Comparison of ENCODE assay signal across 27 mouse cellular contexts in the genomic region with DNA sequence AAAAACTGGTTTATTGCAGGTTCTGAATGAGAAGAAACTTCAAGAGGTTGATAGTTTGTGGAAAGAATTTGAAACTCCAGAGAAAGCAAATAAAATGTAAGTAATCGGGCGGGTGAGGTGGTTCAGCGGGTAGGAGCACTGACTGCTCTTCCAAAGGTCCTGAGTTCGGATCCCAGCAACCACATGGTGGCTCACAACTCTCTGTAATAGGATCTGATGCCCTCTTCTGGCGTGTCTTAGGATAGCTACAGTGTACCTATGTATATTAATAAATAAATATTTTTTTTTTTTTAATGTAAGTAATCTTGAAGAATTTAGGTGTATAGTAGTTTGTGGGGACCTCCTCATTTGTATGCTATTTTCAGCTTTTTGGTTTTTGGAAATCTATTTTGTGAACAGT. TPM values are rescaled to one million over a fixed set of nuclear protein-coding genes. Genes with fewer than 3 reads are reported as not detected.
DNase-seq lines count a peak whose midpoint lies in the region; ATAC-seq and TF ChIP-seq lines count a peak whose summit lies in the region.
"Had no signal": no experiment of that assay in that cellular context is flagged by ENCODE, and none has a peak within 500 bp of the region (broad histone marks: within the 10 kb centered on the region; RNA-seq: fewer than 3 reads in every experiment).

No protein-coding gene starts in this region.

- H3K4me3 ChIP-seq in layer of hippocampus, adult 2 months: no peak overlapping the region
- H3K4me3 ChIP-seq in midbrain, postnatal 0 days (ENCODE audit: low read depth, low read length): no peak overlapping the region
- no peak overlapping the region for H3K4me3 ChIP-seq in midbrain, embryonic 16.5 days (ENCODE audit: low read depth, low read length)
- no peak overlapping the region for H3K4me3 ChIP-seq in MEL (ENCODE audit: control insufficient read depth in 1 of 2, insufficient read depth in 1 of 2, low read depth in 2 of 2, low read length in 2 of 2)
- no peak overlapping the region for H3K4me3 ChIP-seq in stomach, postnatal 0 days (ENCODE audit: low read depth, low read length)
- H3K4me3 ChIP-seq: embryonic facial prominence, embryonic 12.5 days; heart, embryonic 10.5 days; heart, embryonic 15.5 days; intestine, embryonic 15.5 days; limb, embryonic 13.5 days; liver, embryonic 13.5 days; midbrain, embryonic 13.5 days had no signal

- no peak overlapping the region for H3K9ac ChIP-seq in midbrain, postnatal 0 days (replicated peaks; ENCODE audit: low read length, poor library complexity, severe bottlenecking)
- no peak overlapping the region for H3K9ac ChIP-seq in midbrain, embryonic 16.5 days (ENCODE audit: low read depth, low read length)
- no peak overlapping the region for H3K9ac ChIP-seq in MEL (ENCODE audit: control insufficient read depth, low read depth, low read length, poor library complexity, severe bottlenecking)
- no peak overlapping the region for H3K9ac ChIP-seq in stomach, postnatal 0 days (ENCODE audit: low read length)
- H3K9ac ChIP-seq: embryonic facial prominence, embryonic 12.5 days; heart, embryonic 15.5 days; intestine, embryonic 15.5 days; limb, embryonic 13.5 days; liver, embryonic 13.5 days; midbrain, embryonic 13.5 days had no signal

- DNase-seq in layer of hippocampus, adult 2 months (ENCODE audit: low spot score in 2 of 2): no peak
- no peak for DNase-seq in layer of hippocampus, postnatal 36 days
- DNase-seq in midbrain, postnatal 0 days (ENCODE audit: low spot score): no peak
- no peak for DNase-seq in MEL (ENCODE audit: low read depth, low spot score)
- DNase-seq in stomach, postnatal 0 days (ENCODE audit: low spot score): no peak
- no peak for DNase-seq in yolk sac, embryonic 10.5 days (ENCODE audit: low spot score)
- no peak for DNase-seq in right cerebral cortex, postnatal 36 days (ENCODE audit: low spot score in 2 of 2)
- DNase-seq: adrenal gland, postnatal 25 days; cerebellum, adult 11-12 months; cerebellum, adult 9-11 months; embryo, embryonic 11 days; gastrocnemius, postnatal 14 days; kidney, adult 9 months; kidney, postnatal 25 days; liver, embryonic 13.5 days; thymus, adult 18-20 months; thymus, postnatal 36 days had no signal

- H3K9me3 ChIP-seq in midbrain, postnatal 0 days (ENCODE audit: low read length): no peaks in the 10 kb centered on the region
- no peaks in the 10 kb centered on the region for H3K9me3 ChIP-seq in midbrain, embryonic 16.5 days (replicated peaks; ENCODE audit: control insufficient read depth, low read length, poor library complexity, severe bottlenecking)
- H3K9me3 ChIP-seq in MEL (replicated peaks; ENCODE audit: insufficient read depth, low read length): no peaks in the 10 kb centered on the region
- no peaks in the 10 kb centered on the region for H3K9me3 ChIP-seq in stomach, postnatal 0 days (ENCODE audit: control insufficient read depth, low read length)
- H3K9me3 ChIP-seq: embryonic facial prominence, embryonic 12.5 days; heart, embryonic 10.5 days; heart, embryonic 15.5 days; intestine, embryonic 15.5 days; limb, embryonic 13.5 days; liver, embryonic 13.5 days; midbrain, embryonic 13.5 days had no signal

- no peaks in the 10 kb centered on the region for H3K27me3 ChIP-seq in midbrain, postnatal 0 days (ENCODE audit: insufficient read depth, low read length)
- no peaks in the 10 kb centered on the region for H3K27me3 ChIP-seq in midbrain, embryonic 16.5 days (ENCODE audit: control insufficient read depth, insufficient read depth, low read depth, low read length)
- no peaks in the 10 kb centered on the region for H3K27me3 ChIP-seq in MEL (ENCODE audit: control insufficient read depth in 1 of 2, insufficient read depth in 2 of 2, low read length in 2 of 2)
- no peaks in the 10 kb centered on the region for H3K27me3 ChIP-seq in stomach, postnatal 0 days (ENCODE audit: control insufficient read depth, insufficient read depth, low read length)
- H3K27me3 ChIP-seq: embryonic facial prominence, embryonic 12.5 days; heart, embryonic 15.5 days; intestine, embryonic 15.5 days; limb, embryonic 13.5 days; liver, embryonic 13.5 days; midbrain, embryonic 13.5 days had no signal

- H3K4me2 ChIP-seq in midbrain, postnatal 0 days (ENCODE audit: low read depth, low read length, poor library complexity, severe bottlenecking): no peak overlapping the region
- no peak overlapping the region for H3K4me2 ChIP-seq in midbrain, embryonic 16.5 days (ENCODE audit: low read length)
- H3K4me2 ChIP-seq in stomach, postnatal 0 days (replicated peaks; ENCODE audit: low read depth): no peak overlapping the region
- H3K4me2 ChIP-seq: embryonic facial prominence, embryonic 12.5 days; heart, embryonic 15.5 days; intestine, embryonic 15.5 days; limb, embryonic 13.5 days; liver, embryonic 13.5 days; midbrain, embryonic 13.5 days had no signal

- ATAC-seq in midbrain, postnatal 0 days (ENCODE audit: low FRiP score): no peak
- ATAC-seq in midbrain, embryonic 16.5 days: no peak
- no peak for ATAC-seq in stomach, postnatal 0 days (ENCODE audit: low FRiP score, low TSS enrichment)
- ATAC-seq: forebrain, embryonic 14.5 days; hindbrain, embryonic 16.5 days; intestine, embryonic 15.5 days; midbrain, embryonic 13.5 days had no signal

- peaks cover 10% of the 10 kb centered on the region for H3K4me1 ChIP-seq in midbrain, postnatal 0 days (ENCODE audit: insufficient read depth, low read length)
- peaks cover 17% of the 10 kb centered on the region for H3K4me1 ChIP-seq in midbrain, embryonic 16.5 days (ENCODE audit: control insufficient read depth, insufficient read depth, low read length)
- no peaks in the 10 kb centered on the region; a peak in 1 of 4 replicates for H3K4me1 ChIP-seq in MEL (ENCODE audit: control insufficient read depth in 1 of 2, insufficient read depth in 2 of 2, low read length in 2 of 2)
- 0 out of 2 replicates have a peak, but pooled peaks cover 2% of the 10 kb centered on the region for H3K4me1 ChIP-seq in stomach, postnatal 0 days (replicated peaks; ENCODE audit: control insufficient read depth, insufficient read depth)

- H3K79me2 ChIP-seq in MEL (ENCODE audit: control insufficient read depth, insufficient read depth, low read length, poor library complexity): peaks cover 59% of the 10 kb centered on the region

- H3K36me3 ChIP-seq in midbrain, postnatal 0 days (ENCODE audit: insufficient read depth, low read length): peaks cover 3% of the 10 kb centered on the region; the same call in 1 of the 2 replicates
- H3K36me3 ChIP-seq in midbrain, embryonic 16.5 days (ENCODE audit: control insufficient read depth, insufficient read depth, low read length): peaks cover 14% of the 10 kb centered on the region
- H3K36me3 ChIP-seq in MEL (ENCODE audit: control insufficient read depth in 1 of 2, insufficient read depth in 2 of 2, low read length in 2 of 2): peaks cover 31 to 65% of the 10 kb centered on the region in 2 experiments
- peaks cover 3% of the 10 kb centered on the region; the same call in 1 of the 2 replicates for H3K36me3 ChIP-seq in stomach, postnatal 0 days (ENCODE audit: control insufficient read depth, insufficient read depth, low read length)

- no peak for TF ChIP-seq EP300 in MEL (IDR thresholded peaks at IDR 0.05; ENCODE audit: low read depth in 1 of 2, low read length in 2 of 2)
- TF ChIP-seq EP300 in stomach, postnatal 0 days (optimal IDR thresholded peaks at IDR 0.05): no peak

- TF ChIP-seq RAD21 in MEL (IDR thresholded peaks at IDR 0.05; ENCODE audit: low read depth, low read length): no peak

- no peak overlapping the region for H3K27ac ChIP-seq in layer of hippocampus, adult 2 months
- H3K27ac ChIP-seq in midbrain, postnatal 0 days (ENCODE audit: low read depth, low read length): no peak overlapping the region
- H3K27ac ChIP-seq in midbrain, embryonic 16.5 days (ENCODE audit: low read length): no peak overlapping the region
- H3K27ac ChIP-seq in MEL (ENCODE audit: control insufficient read depth, low read depth, low read length): no peak overlapping the region
- no peak overlapping the region for H3K27ac ChIP-seq in stomach, postnatal 0 days (replicated peaks)
- H3K27ac ChIP-seq: embryonic facial prominence, embryonic 12.5 days; heart, embryonic 10.5 days; heart, embryonic 15.5 days; intestine, embryonic 15.5 days; limb, embryonic 13.5 days; liver, embryonic 13.5 days; macrophage; midbrain, embryonic 13.5 days had no signal

- TF ChIP-seq POLR2A in MEL (IDR thresholded peaks at IDR 0.05; ENCODE audit: control insufficient read depth in 1 of 2, insufficient read depth in 1 of 2, low read depth in 1 of 2, low read length in 2 of 2, poor library complexity in 1 of 2): no peak; a peak in 1 of 4 replicates

- TF ChIP-seq CTCF in layer of hippocampus, adult 2 months (conservative IDR thresholded peaks at IDR 0.05): peak; percentile 43
- 0 out of 2 replicates have a peak, but pooled peaks have one; percentile 12 for TF ChIP-seq CTCF in midbrain, postnatal 0 days (IDR thresholded peaks at IDR 0.05)
- peak in 2 of 3 experiments; percentile 12 to 19; a peak in 1 of 6 replicates for TF ChIP-seq CTCF in MEL (IDR thresholded peaks at IDR 0.05 in 2 of 3, conservative IDR thresholded peaks at IDR 0.05 in 1 of 3; ENCODE audit: control insufficient read depth in 1 of 3, insufficient read depth in 1 of 3, low read depth in 2 of 3, low read length in 3 of 3, poor library complexity in 1 of 3, severe bottlenecking in 1 of 3)
- TF ChIP-seq CTCF in stomach, postnatal 0 days (IDR thresholded peaks at IDR 0.05; ENCODE audit: low read depth): peak; percentile 28; the same call in 1 of the 2 replicates

- 91% methylated on average over 5 of the region's 5 CpGs for WGBS in midbrain, postnatal 0 days
- WGBS in midbrain, embryonic 16.5 days: 96% methylated on average over 5 of the region's 5 CpGs
- WGBS in stomach, postnatal 0 days: 87% methylated on average over 5 of the region's 5 CpGs

RNA-seq across cellular contexts. Expression of gene Nop58, which starts 5.7 kb away (rescaled TPM):
- 10 to 100 TPM; 65.7 to 69.7 TPM for total RNA-seq in layer of hippocampus, adult 2 months (2021)
- total RNA-seq in layer of hippocampus, postnatal 36 days (2021): 10 to 100 TPM; 52.7 to 58.8 TPM
- 78.3 and 88.6 TPM in 2 replicates for total RNA-seq in midbrain, postnatal 0 days (2014; rRNA removed)
- 117 and 146 TPM in 2 replicates for polyA plus RNA-seq in midbrain, postnatal 0 days (2015; fragmentation: Nextera tagmentation; extraction: Ambion mirVana)
- 139 and 149 TPM in 2 replicates for polyA plus RNA-seq in midbrain, embryonic 16.5 days (2015; fragmentation: Nextera tagmentation; extraction: Ambion mirVana)
- total RNA-seq in MEL (2012; rRNA removed): 513 and 590 TPM in 2 replicates
- 1,000 to 10,000 TPM in 1 of 2 experiments, 100 to 1,000 TPM in 1; 474 to 1,828 TPM for polyA plus RNA-seq in MEL (2012; ENCODE audit: insufficient read depth in 1 of 2, insufficient read length in 2 of 2, low read depth in 1 of 2, low replicate concordance in 2 of 2, missing spikeins in 1 of 2)
- polyA plus RNA-seq in stomach, postnatal 0 days (2015; fragmentation: Nextera tagmentation; extraction: Ambion mirVana): 111 and 116 TPM in 2 replicates

RNA-seq across cellular contexts. Expression of gene Sumo1, which starts 19.8 kb away (rescaled TPM):
- total RNA-seq in layer of hippocampus, adult 2 months (2021): 100 to 1,000 TPM; 117 to 120 TPM
- 100 to 1,000 TPM; 120 to 126 TPM for total RNA-seq in layer of hippocampus, postnatal 36 days (2021)
- 81.6 and 124 TPM in 2 replicates for total RNA-seq in midbrain, postnatal 0 days (2014; rRNA removed)
- polyA plus RNA-seq in midbrain, postnatal 0 days (2015; fragmentation: Nextera tagmentation; extraction: Ambion mirVana): 304 and 319 TPM in 2 replicates
- polyA plus RNA-seq in midbrain, embryonic 16.5 days (2015; fragmentation: Nextera tagmentation; extraction: Ambion mirVana): 332 and 347 TPM in 2 replicates
- total RNA-seq in MEL (2012; rRNA removed): 129 and 143 TPM in 2 replicates
- polyA plus RNA-seq in MEL (2012; ENCODE audit: insufficient read depth in 1 of 2, insufficient read length in 2 of 2, low read depth in 1 of 2, low replicate concordance in 2 of 2, missing spikeins in 1 of 2): 100 to 1,000 TPM in 1 of 2 experiments, not detected in 1; 131 TPM
- 224 TPM in 2 replicates for polyA plus RNA-seq in stomach, postnatal 0 days (2015; fragmentation: Nextera tagmentation; extraction: Ambion mirVana)
